Mouse (Mus musculus) hindbrain, postnatal 0 days (tissue): ENCODE measurements around the gene Fbxl21. TPM values are rescaled to one million over a fixed set of nuclear protein-coding genes. Genes with fewer than 3 reads are reported as not detected.

Source experiments
- ATAC-seq: fragments of 200-750 bp; cut with Nextera tagmentation; 2 replicates; pipeline ENCODE4 v1.8.0; 2017; ENCODE audit warnings: mild to moderate bottlenecking, moderate TSS enrichment, moderate library complexity
- DNase-seq: peaks from one replicate; pipeline ENCODE4 v3.0.0-alpha.2; 2015; ENCODE audit warnings: low spot score
- H3K27ac ChIP-seq: fragments of 300-500 bp; sonication (generic); 2 replicates; pipeline ENCODE4 v1.5.1; 2014; ENCODE audit warnings: mild to moderate bottlenecking
- H3K27me3 ChIP-seq: fragments of 300-500 bp; sonication (generic); 2 replicates; pipeline ENCODE4 v1.6.1; 2014; ENCODE audit warnings: low read length, mixed read lengths; ENCODE audit not compliant: insufficient read depth
- H3K36me3 ChIP-seq: fragments of 300-500 bp; sonication (generic); 2 replicates; pipeline ENCODE4 v1.6.1; 2014; ENCODE audit warnings: low read length, mixed read lengths; ENCODE audit not compliant: insufficient read depth
- H3K4me1 ChIP-seq: fragments of 300-500 bp; sonication (generic); 2 replicates; pipeline ENCODE4 v1.6.1; 2014; ENCODE audit warnings: antibody characterized with exemption, low read length, mixed read lengths; ENCODE audit not compliant: insufficient read depth
- H3K4me2 ChIP-seq: fragments of 300-500 bp; sonication (generic); 2 replicates; pipeline ENCODE4 v1.6.1; 2014; ENCODE audit warnings: low read depth, mild to moderate bottlenecking, low read length, moderate library complexity, mixed read lengths
- H3K4me3 ChIP-seq: fragments of 300-500 bp; sonication (generic); 2 replicates; pipeline ENCODE4 v1.5.1; 2014; ENCODE audit warnings: low read length
- H3K9ac ChIP-seq: fragments of 300-500 bp; sonication (generic); replicated peaks from 2 replicates; pipeline ENCODE4 v1.6.1; 2014; ENCODE audit warnings: mild to moderate bottlenecking, low read length, moderate library complexity, mixed read lengths
- H3K9me3 ChIP-seq: fragments of 300-500 bp; sonication (generic); 2 replicates; pipeline ENCODE4 v1.6.1; 2016; ENCODE audit warnings: low read length, mixed read lengths
- CTCF ChIP-seq: IDR thresholded peaks from 2 replicates; pipeline ENCODE4 v1.5.1; 2016; ENCODE audit warnings: antibody characterized with exemption, control low read depth, low read depth
- WGBS: fragments of 180-500 bp; shearing (Covaris S2); extraction: QIAGEN DNeasy Blood & Tissue Kit; methylation state at CpG from one replicate; pipeline ENCODE4 v1.1.7; 2014; 5-methylcytosine and 5-hydroxymethylcytosine counted together
- polyA plus RNA-seq: library from polyadenylated mRNA; unstranded; fragments of >200 nt; fragmentation: Nextera tagmentation; extraction: Ambion mirVana; gene quantifications from 2 replicates; pipeline ENCODE4 v1.2.1, GENCODE M21; 2015
- total RNA-seq: library from RNA; depleted of rRNA; stranded (reverse); fragments of >200 nt; gene quantifications from 2 replicates; pipeline ENCODE4 v1.2.3, GENCODE M21; 2014

Gene Fbxl21
- total and polyA plus RNA-seq, 2 experiments from 2014 or later = 5.6 to 6.1 TPM

- TF ChIP-seq CTCF = peak; percentile 66
- Histone ChIP-seq H3K4me2 (no peak overlapping the region), H3K27me3 (peaks cover 4% of the 10 kb centered on the region; the same call in 1 of the 2 replicates), H3K4me1 (no peaks in the 10 kb centered on the region; the same call in 1 of the 2 replicates), H3K4me3 (no peak overlapping the region), H3K9me3 (no peaks in the 10 kb centered on the region), H3K9ac (no peak overlapping the region), H3K36me3 (no peaks in the 10 kb centered on the region), H3K27ac (no peak overlapping the region)
- WGBS = 2% methylated on average over 1 of the region's 1 CpGs
- ATAC-seq = peak; percentile 49; the same call in 1 of the 2 replicates
- peak; percentile 84 for DNase-seq
These were observed 33.7 kb downstream of the Fbxl21 start for GRCm38 (mm10) chr13:56555957-56556356.

DNA sequence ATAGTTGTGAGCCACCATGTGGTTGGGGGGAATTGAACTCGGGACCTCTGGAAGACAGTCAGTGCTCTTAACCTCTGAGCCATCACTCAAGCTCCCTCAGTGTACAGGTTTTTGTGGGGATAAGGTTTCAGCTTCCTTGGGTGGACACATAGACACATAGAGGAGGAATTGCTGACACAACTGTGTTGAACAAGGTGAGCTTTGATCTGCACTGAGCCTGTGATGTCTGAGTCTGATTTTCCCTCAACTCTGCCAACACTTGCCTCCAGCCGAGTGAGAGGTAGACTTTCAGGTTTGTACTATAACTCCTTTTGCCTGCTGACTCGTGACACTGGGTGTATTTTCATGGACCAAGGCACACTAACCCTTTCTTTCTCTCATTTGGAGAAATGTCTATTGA, 34.4 kb downstream of the Fbxl21 start:
- no peak for TF ChIP-seq CTCF
- H3K9ac ChIP-seq = no peak overlapping the region
- ATAC-seq (no peak), DNase-seq (no peak)
- H3K4me3 ChIP-seq = no peak overlapping the region
- no peak overlapping the region for H3K4me2 ChIP-seq
- no peaks in the 10 kb centered on the region for H3K9me3 ChIP-seq
- H3K27me3 ChIP-seq = peaks cover 4% of the 10 kb centered on the region; the same call in 1 of the 2 replicates
- H3K4me1 ChIP-seq = no peaks in the 10 kb centered on the region; the same call in 1 of the 2 replicates
- 85% methylated on average over 3 of the region's 3 CpGs for WGBS
- no peaks in the 10 kb centered on the region for H3K36me3 ChIP-seq
- no peak overlapping the region for H3K27ac ChIP-seq

DNA sequence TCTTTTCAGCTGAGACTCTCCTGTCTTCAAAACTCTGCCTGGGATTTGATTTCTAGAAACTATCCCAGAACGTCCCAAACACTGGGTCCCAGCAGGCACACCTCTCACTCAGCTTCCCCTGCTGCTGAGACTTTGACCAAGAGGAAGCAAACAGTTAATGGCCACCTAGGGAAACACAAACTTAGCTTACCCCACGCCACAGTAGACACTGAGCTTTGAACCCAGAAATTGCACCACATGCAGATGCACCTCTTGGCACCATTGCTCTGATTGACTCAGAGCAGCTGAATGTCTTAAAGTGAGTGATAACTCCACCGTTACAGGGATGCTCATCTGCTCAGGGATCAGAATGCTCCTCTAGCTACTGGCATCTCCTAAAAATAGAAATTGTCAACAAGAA, 36.5 kb downstream of the Fbxl21 start:
- TF ChIP-seq CTCF = no peak
- DNase-seq (no peak), ATAC-seq (no peak)
- 36% methylated on average over 3 of the region's 3 CpGs for WGBS
- H3K4me2 ChIP-seq = no peak overlapping the region
- H3K36me3 ChIP-seq = no peaks in the 10 kb centered on the region
- peaks cover 4% of the 10 kb centered on the region; the same call in 1 of the 2 replicates for H3K27me3 ChIP-seq
- no peaks in the 10 kb centered on the region for H3K9me3 ChIP-seq
- H3K27ac ChIP-seq = no peak overlapping the region
- H3K4me3 ChIP-seq = no peak overlapping the region
- no peaks in the 10 kb centered on the region; the same call in 1 of the 2 replicates for H3K4me1 ChIP-seq
- H3K9ac ChIP-seq = no peak overlapping the region

DNA sequence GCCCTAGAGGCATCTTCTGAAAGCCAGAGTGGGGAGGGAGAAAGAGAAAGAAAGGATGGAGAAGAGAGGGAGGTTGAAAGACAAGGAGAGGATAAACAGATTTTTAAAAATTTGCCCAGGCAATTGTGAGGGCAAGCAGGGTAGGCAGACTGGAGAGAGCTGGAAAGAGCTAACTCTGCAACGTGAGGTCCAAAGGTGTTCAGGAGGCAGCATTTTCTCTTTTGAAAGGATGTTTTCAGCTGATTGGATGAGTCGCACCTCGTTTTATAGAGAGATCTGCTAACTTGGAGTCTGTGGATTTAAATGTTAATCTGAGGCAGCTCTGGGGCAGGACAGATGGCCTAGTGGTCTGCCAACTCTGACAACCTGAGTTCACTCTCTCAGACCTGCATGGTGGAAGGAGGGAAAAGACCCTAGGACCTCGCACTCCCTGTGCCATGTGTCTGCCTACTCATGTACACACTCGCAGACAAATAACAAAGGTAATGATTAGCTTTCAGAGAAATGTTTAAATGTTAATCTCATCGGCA, 37.6 kb downstream of the Fbxl21 start:
- H3K27ac ChIP-seq = no peak overlapping the region
- no peaks in the 10 kb centered on the region for H3K4me1 ChIP-seq
- no peak for TF ChIP-seq CTCF
- WGBS = 84% methylated on average over 6 of the region's 6 CpGs
- peaks cover 4% of the 10 kb centered on the region; the same call in 1 of the 2 replicates for H3K27me3 ChIP-seq
- H3K36me3 ChIP-seq = no peaks in the 10 kb centered on the region
- no peaks in the 10 kb centered on the region for H3K9me3 ChIP-seq
- ATAC-seq (no peak), DNase-seq (no peak)
- no peak overlapping the region for H3K4me3 ChIP-seq
- H3K9ac ChIP-seq = no peak overlapping the region
- no peak overlapping the region for H3K4me2 ChIP-seq

- H3K4me2 ChIP-seq = no peak overlapping the region
- H3K27me3 ChIP-seq = peaks cover 4% of the 10 kb centered on the region; the same call in 1 of the 2 replicates
- H3K4me1 ChIP-seq = no peaks in the 10 kb centered on the region
- H3K9me3 ChIP-seq = no peaks in the 10 kb centered on the region
- WGBS = 68% methylated on average over 8 of the region's 8 CpGs
- H3K4me3 ChIP-seq = no peak overlapping the region
- TF ChIP-seq CTCF = no peak
- DNase-seq (no peak), ATAC-seq (no peak)
- H3K36me3 ChIP-seq = no peaks in the 10 kb centered on the region
- H3K27ac ChIP-seq = no peak overlapping the region
- no peak overlapping the region for H3K9ac ChIP-seq
These were observed 38.9 kb downstream of the Fbxl21 start for GRCm38 (mm10) chr13:56561129-56561528.

- no peaks in the 10 kb centered on the region for H3K36me3 ChIP-seq
- H3K27me3 ChIP-seq = peaks cover 4% of the 10 kb centered on the region; the same call in 1 of the 2 replicates
- H3K27ac ChIP-seq = no peak overlapping the region
- H3K4me1 ChIP-seq = no peaks in the 10 kb centered on the region
- no peaks in the 10 kb centered on the region for H3K9me3 ChIP-seq
- H3K4me3 ChIP-seq = no peak overlapping the region
- peak; percentile 69 for TF ChIP-seq CTCF
- WGBS = 35% methylated on average over 6 of the region's 6 CpGs
- H3K9ac ChIP-seq = no peak overlapping the region
- H3K4me2 ChIP-seq = no peak overlapping the region
- ATAC-seq (no peak), DNase-seq (peak; percentile 55)
These were observed 40.8 kb downstream of the Fbxl21 start for GRCm38 (mm10) chr13:56563075-56563474.

DNA sequence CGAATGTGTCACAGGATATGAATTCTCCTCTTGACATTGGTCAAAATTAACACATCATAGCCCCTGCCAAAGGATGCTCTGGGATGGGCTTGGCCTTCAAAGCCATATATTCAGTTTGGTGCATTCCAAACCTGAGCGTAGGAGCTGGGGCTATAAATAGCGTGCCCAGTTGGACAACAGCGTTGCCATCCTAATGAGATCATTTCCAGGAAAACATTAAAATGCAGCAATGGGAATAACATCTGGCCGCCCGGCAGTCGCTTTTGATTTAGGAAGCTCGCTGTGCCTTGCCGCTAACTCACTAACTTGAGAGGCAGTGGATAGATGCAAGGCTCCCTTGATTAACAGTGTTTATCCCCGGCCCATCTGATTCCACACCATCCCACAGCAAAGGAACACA, 44.1 kb downstream of the Fbxl21 start:
- no peaks in the 10 kb centered on the region for H3K4me1 ChIP-seq
- TF ChIP-seq CTCF = no peak
- no peak overlapping the region for H3K4me3 ChIP-seq
- no peak overlapping the region for H3K27ac ChIP-seq
- H3K4me2 ChIP-seq = no peak overlapping the region
- no peaks in the 10 kb centered on the region for H3K27me3 ChIP-seq
- 52% methylated on average over 10 of the region's 10 CpGs for WGBS
- no peak for ATAC-seq
- DNase-seq = no peak
- H3K36me3 ChIP-seq = no peaks in the 10 kb centered on the region
- H3K9me3 ChIP-seq = no peaks in the 10 kb centered on the region
- no peak overlapping the region for H3K9ac ChIP-seq
